Mouse (Mus musculus) stomach, postnatal 0 days (tissue): ENCODE measurements around the gene Arhgap24. TPM values are rescaled to one million over a fixed set of nuclear protein-coding genes. Genes with fewer than 3 reads are reported as not detected.
"Not testable (repeated sequence)": the region's sequence is repeated elsewhere in the genome, so short reads cannot be mapped to it uniquely, and the experiment has no call there.

Source experiments
- ATAC-seq: fragments of 200-750 bp; cut with Nextera tagmentation; 2 replicates; pipeline ENCODE4 v1.8.0; 2017; ENCODE audit not compliant: low FRiP score, low TSS enrichment
- DNase-seq: peaks from one replicate; pipeline ENCODE4 v3.0.0-alpha.2; 2016; ENCODE audit warnings: low spot score
- H3K27ac ChIP-seq: fragments of 300-500 bp; sonication (generic); replicated peaks from 2 replicates; pipeline ENCODE4 v1.5.1; 2014; ENCODE audit warnings: mild to moderate bottlenecking, control low read depth
- H3K27me3 ChIP-seq: fragments of 300-500 bp; sonication (generic); 2 replicates; pipeline ENCODE4 v1.6.1; 2014; ENCODE audit warnings: low read length; ENCODE audit not compliant: control insufficient read depth, insufficient read depth
- H3K36me3 ChIP-seq: fragments of 300-500 bp; sonication (generic); 2 replicates; pipeline ENCODE4 v1.6.1; 2014; ENCODE audit warnings: low read length, mixed read lengths; ENCODE audit not compliant: control insufficient read depth, insufficient read depth
- H3K4me1 ChIP-seq: fragments of 300-500 bp; sonication (generic); replicated peaks from 2 replicates; pipeline ENCODE4 v1.6.1; 2014; ENCODE audit warnings: antibody characterized with exemption; ENCODE audit not compliant: control insufficient read depth, insufficient read depth
- H3K4me2 ChIP-seq: fragments of 300-500 bp; sonication (generic); replicated peaks from 2 replicates; pipeline ENCODE4 v1.6.1; 2014; ENCODE audit warnings: low read depth, mild to moderate bottlenecking, control low read depth, moderate library complexity
- H3K4me3 ChIP-seq: fragments of 300-500 bp; sonication (generic); 2 replicates; pipeline ENCODE4 v1.5.1; 2014; ENCODE audit warnings: low read depth, low read length, control low read depth
- H3K9ac ChIP-seq: fragments of 300-500 bp; sonication (generic); 2 replicates; pipeline ENCODE4 v1.6.1; 2014; ENCODE audit warnings: mild to moderate bottlenecking, low read length, control low read depth, mixed read lengths
- H3K9me3 ChIP-seq: fragments of 300-500 bp; sonication (generic); 2 replicates; pipeline ENCODE4 v1.6.1; 2016; ENCODE audit warnings: low read length; ENCODE audit not compliant: control insufficient read depth
- CTCF ChIP-seq: IDR thresholded peaks from 2 replicates; pipeline ENCODE4 v1.5.1; 2016; ENCODE audit warnings: antibody characterized with exemption, low read depth, mild to moderate bottlenecking, moderate library complexity
- EP300 ChIP-seq: optimal IDR thresholded peaks from 2 replicates; pipeline ENCODE3; 2016; ENCODE audit warnings: antibody characterized with exemption
- WGBS: fragments of 180-500 bp; shearing (Covaris S2); extraction: QIAGEN DNeasy Blood & Tissue Kit; methylation state at CpG from one replicate; pipeline ENCODE4 v1.1.7; 2014; 5-methylcytosine and 5-hydroxymethylcytosine counted together
- polyA plus RNA-seq: library from polyadenylated mRNA; unstranded; fragments of >200 nt; fragmentation: Nextera tagmentation; extraction: Ambion mirVana; gene quantifications from 2 replicates; pipeline ENCODE4 v1.2.1, GENCODE M21; 2015

The Arhgap24 gene
- polyA plus RNA-seq, 1 experiment from 2014 or later, result 24.5 TPM

- no peak overlapping the region for H3K27ac ChIP-seq
- 75% methylated on average over 5 of the region's 5 CpGs for WGBS
- no peaks in the 10 kb centered on the region for H3K27me3 ChIP-seq
- no peak for TF ChIP-seq EP300
- TF ChIP-seq CTCF, result no peak
- H3K36me3 ChIP-seq, result no peaks in the 10 kb centered on the region
- H3K9me3 ChIP-seq, result no peaks in the 10 kb centered on the region
- no peak overlapping the region for H3K9ac ChIP-seq
- no peaks in the 10 kb centered on the region for H3K4me1 ChIP-seq
- no peak overlapping the region for H3K4me3 ChIP-seq
- H3K4me2 ChIP-seq, result no peak overlapping the region
- ATAC-seq (no peak), DNase-seq (no peak)
Measured at GRCm38 (mm10) chr5:102926786-102927185, 445.6 kb downstream of the Arhgap24 start.

- H3K36me3 ChIP-seq, result no peaks in the 10 kb centered on the region
- no peak overlapping the region for H3K4me3 ChIP-seq
- no peak overlapping the region for H3K27ac ChIP-seq
- no peak for TF ChIP-seq EP300
- TF ChIP-seq CTCF, result no peak
- H3K4me2 ChIP-seq, result no peak overlapping the region
- no peaks in the 10 kb centered on the region for H3K4me1 ChIP-seq
- no peak overlapping the region for H3K9ac ChIP-seq
- no peak for ATAC-seq
- H3K27me3 ChIP-seq, result no peaks in the 10 kb centered on the region
- WGBS, result 47% methylated on average over 6 of the region's 6 CpGs
- no peak for DNase-seq
- no peaks in the 10 kb centered on the region for H3K9me3 ChIP-seq
Measured at GRCm38 (mm10) chr5:102930161-102930560, 449.0 kb downstream of the Arhgap24 start.

GRCm38 (mm10) chr5:102943864-102944630, 462.9 kb downstream of the Arhgap24 start:
- H3K9ac ChIP-seq, DNase-seq, H3K4me1 ChIP-seq, H3K36me3 ChIP-seq, ATAC-seq, H3K27me3 ChIP-seq, H3K9me3 ChIP-seq, H3K4me2 ChIP-seq, H3K4me3 ChIP-seq, H3K27ac ChIP-seq: not testable (repeated sequence)
- TF ChIP-seq CTCF, result peak; percentile 54
- WGBS, result 80% methylated on average over 17 of the region's 17 CpGs

- Histone ChIP-seq H3K27ac (no peak overlapping the region), H3K36me3 (no peaks in the 10 kb centered on the region), H3K4me1 (no peaks in the 10 kb centered on the region), H3K4me2 (no peak overlapping the region), H3K9ac (no peak overlapping the region), H3K9me3 (no peaks in the 10 kb centered on the region), H3K4me3 (no peak overlapping the region), H3K27me3 (no peaks in the 10 kb centered on the region)
- TF ChIP-seq EP300, result no peak
- no peak for TF ChIP-seq CTCF
- no peak for DNase-seq
- WGBS, result 61% methylated on average over 8 of the region's 8 CpGs
- ATAC-seq, result no peak
Measured at GRCm38 (mm10) chr5:102946625-102947024, 465.4 kb downstream of the Arhgap24 start.

- DNase-seq (no peak), ATAC-seq (no peak)
- H3K4me2 ChIP-seq, result no peak overlapping the region
- H3K27me3 ChIP-seq, result no peaks in the 10 kb centered on the region
- TF ChIP-seq EP300 (no peak), CTCF (no peak)
- H3K9me3 ChIP-seq, result no peaks in the 10 kb centered on the region
- no peak overlapping the region for H3K9ac ChIP-seq
- WGBS, result 62% methylated on average over 8 of the region's 8 CpGs
- H3K27ac ChIP-seq, result no peak overlapping the region
- H3K4me1 ChIP-seq, result no peaks in the 10 kb centered on the region
- H3K36me3 ChIP-seq, result no peaks in the 10 kb centered on the region
- H3K4me3 ChIP-seq, result no peak overlapping the region
Measured at GRCm38 (mm10) chr5:102947061-102947711, 466.0 kb downstream of the Arhgap24 start.
